Mouse (Mus musculus): ENCODE results near the gene Hapln4. TPM values are rescaled to one million over a fixed set of nuclear protein-coding genes. Genes with fewer than 3 reads are reported as not detected.

The Hapln4 gene
- total and polyA plus RNA-seq, 3 experiments, result 0.07 to 0.30 (median 0.20) TPM

GRCm38 (mm10) chr8:70072441-70073069 is 10.7 kb upstream of the Hapln4 start, which contains the start of gene Tm6sf2:
Tm6sf2 (plus strand) TSS chr8:70072924.
- Histone ChIP-seq H3K36me3 (replicated peaks in 1 of 2; ENCODE audit: control insufficient read depth in 1 of 2, insufficient read depth in 1 of 2, low read length in 1 of 2) (peaks cover 52 to 82% of the 10 kb centered on the region in 2 experiments), H3K79me2 (replicated peaks; ENCODE audit: control insufficient read depth, extremely low read depth, insufficient read depth, poor library complexity, severe bottlenecking) (no peaks in the 10 kb centered on the region), H3K9ac (ENCODE audit: insufficient read depth, low read depth) (no peak within 1 kb of the TSS), H3K4me2 (ENCODE audit: insufficient read depth, low read depth, poor library complexity, severe bottlenecking) (no peak within 1 kb of the TSS), H3K27me3 (replicated peaks) (no peaks in the 10 kb centered on the region), H3K4me1 (ENCODE audit: control insufficient read depth in 1 of 2, insufficient read depth in 2 of 2) (no peaks in the 10 kb centered on the region), H3K4me3 (replicated peaks in 1 of 3; ENCODE audit: low read depth in 2 of 3, low read length in 2 of 3, poor library complexity in 1 of 3) (no peak within 1 kb of the TSS), H3K27ac (ENCODE audit: insufficient read depth, low read depth) (no peak within 1 kb of the TSS), H3K9me3 (replicated peaks; ENCODE audit: low read length) (no peaks in the 10 kb centered on the region)
- no peak for DNase-seq (ENCODE audit: extremely low read depth)
- dilution Hi-C loops (cut with MboI; ENCODE audit: extremely low pct_ligation_motif_present, extremely low pct_unique_long_range_greater_than_20kb, low sequenced_read_pairs), result no loop called here
- TF ChIP-seq IRF4 (IDR thresholded peaks at IDR 0.05; ENCODE audit: low read depth, low read length) (no peak), SIN3A (IDR thresholded peaks at IDR 0.05; ENCODE audit: low read length) (no peak)
- in situ Hi-C loops (cut with MboI; ENCODE audit: low pct_ligation_motif_present, low pct_unique_long_range_greater_than_20kb, low sequenced_read_pairs), result no loop called here

DNA sequence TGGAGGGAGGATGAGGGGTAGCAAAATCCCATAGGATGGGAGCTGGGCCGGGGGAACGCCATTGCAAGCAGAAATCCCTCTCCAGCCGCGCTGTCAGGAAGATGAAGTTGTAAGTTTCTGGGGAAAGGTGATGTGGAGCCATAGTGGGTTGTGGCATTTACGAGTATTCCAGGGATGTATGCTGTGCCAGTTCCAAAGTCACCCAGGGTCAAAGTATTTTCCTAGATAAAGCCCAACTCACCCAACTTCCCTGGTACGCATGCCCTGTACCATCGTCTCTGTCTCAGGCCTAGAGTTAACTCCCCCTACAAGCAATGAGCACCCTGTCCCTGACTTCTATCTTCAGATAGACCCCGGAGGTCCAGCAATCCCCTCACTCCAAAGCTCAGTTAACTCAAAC is 10.1 kb upstream of the Hapln4 start:
- no peak for TF ChIP-seq ELF1 (IDR thresholded peaks at IDR 0.05; ENCODE audit: low read depth, low read length)
- TF ChIP-seq CHD2 (IDR thresholded peaks at IDR 0.05; ENCODE audit: low read length), result no peak
- no peak for TF ChIP-seq RCOR1 (conservative IDR thresholded peaks at IDR 0.05; ENCODE audit: low read depth, low read length)
- no peak for TF ChIP-seq EP300 (IDR thresholded peaks at IDR 0.05; ENCODE audit: low read length)
- no peak for TF ChIP-seq CHD1 (IDR thresholded peaks at IDR 0.05; ENCODE audit: low read depth, low read length)

GRCm38 (mm10) chr8:70073682-70074081 is 9.6 kb upstream of the Hapln4 start:
- in situ Hi-C loops (cut with MboI; ENCODE audit: low pct_ligation_motif_present, low pct_unique_long_range_greater_than_20kb, low sequenced_read_pairs), result no loop called here
- H3K79me2 ChIP-seq (replicated peaks; ENCODE audit: control insufficient read depth, extremely low read depth, insufficient read depth, poor library complexity, severe bottlenecking), result no peaks in the 10 kb centered on the region
- H3K9ac ChIP-seq (ENCODE audit: insufficient read depth, low read depth), result no peak overlapping the region
- H3K27me3 ChIP-seq (replicated peaks), result no peaks in the 10 kb centered on the region
- no peaks in the 10 kb centered on the region for H3K4me1 ChIP-seq (ENCODE audit: control insufficient read depth in 1 of 2, insufficient read depth in 2 of 2)
- no peaks in the 10 kb centered on the region for H3K9me3 ChIP-seq (replicated peaks; ENCODE audit: low read length)
- H3K4me2 ChIP-seq (ENCODE audit: insufficient read depth, low read depth, poor library complexity, severe bottlenecking), result no peak overlapping the region
- no peak for DNase-seq (ENCODE audit: extremely low read depth)
- no peak overlapping the region for H3K4me3 ChIP-seq (replicated peaks in 1 of 3; ENCODE audit: low read depth in 2 of 3, low read length in 2 of 3, poor library complexity in 1 of 3)
- TF ChIP-seq TCF12 (IDR thresholded peaks at IDR 0.05; ENCODE audit: low read depth, low read length) (no peak), ZKSCAN1 (IDR thresholded peaks at IDR 0.05; ENCODE audit: borderline replicate concordance, low read depth, low read length) (no peak), GABPA (IDR thresholded peaks at IDR 0.05; ENCODE audit: insufficient replicate concordance, low read depth, low read length) (no peak), USF1 (IDR thresholded peaks at IDR 0.05; ENCODE audit: low read depth, low read length) (no peak), ZC3H11A (IDR thresholded peaks at IDR 0.05; ENCODE audit: low read depth, low read length) (no peak), MEF2A (IDR thresholded peaks at IDR 0.05; ENCODE audit: borderline replicate concordance, low read depth, low read length) (no peak), MAX (IDR thresholded peaks at IDR 0.05; ENCODE audit: low read length) (no peak), EP300 (IDR thresholded peaks at IDR 0.05; ENCODE audit: low read length) (no peak), E2F4 (IDR thresholded peaks at IDR 0.05; ENCODE audit: insufficient replicate concordance, low read depth, low read length) (no peak), ETS1 (conservative IDR thresholded peaks at IDR 0.05; ENCODE audit: low read depth, low read length) (no peak), PAX5 (IDR thresholded peaks at IDR 0.05; ENCODE audit: low read length) (no peak), MYC (IDR thresholded peaks at IDR 0.05; ENCODE audit: low read depth, low read length) (no peak), ZNF384 (IDR thresholded peaks at IDR 0.05; ENCODE audit: low read depth, low read length) (no peak)
- H3K27ac ChIP-seq (ENCODE audit: insufficient read depth, low read depth), result no peak overlapping the region
- dilution Hi-C loops (cut with MboI; ENCODE audit: extremely low pct_ligation_motif_present, extremely low pct_unique_long_range_greater_than_20kb, low sequenced_read_pairs), result no loop called here
- peaks cover 49 to 82% of the 10 kb centered on the region in 2 experiments for H3K36me3 ChIP-seq (replicated peaks in 1 of 2; ENCODE audit: control insufficient read depth in 1 of 2, insufficient read depth in 1 of 2, low read length in 1 of 2)

More for the DNA sequence above, 10.1 kb upstream of the Hapln4 start:
- Histone ChIP-seq H3K79me2 (replicated peaks; ENCODE audit: control insufficient read depth, extremely low read depth, insufficient read depth, poor library complexity, severe bottlenecking) (no peaks in the 10 kb centered on the region), H3K27ac (ENCODE audit: insufficient read depth, low read depth) (no peak overlapping the region), H3K4me1 (ENCODE audit: control insufficient read depth in 1 of 2, insufficient read depth in 2 of 2) (no peaks in the 10 kb centered on the region), H3K36me3 (replicated peaks in 1 of 2; ENCODE audit: control insufficient read depth in 1 of 2, insufficient read depth in 1 of 2, low read length in 1 of 2) (peaks cover 52 to 82% of the 10 kb centered on the region in 2 experiments), H3K9ac (ENCODE audit: insufficient read depth, low read depth) (no peak overlapping the region), H3K4me2 (ENCODE audit: insufficient read depth, low read depth, poor library complexity, severe bottlenecking) (no peak overlapping the region), H3K9me3 (replicated peaks; ENCODE audit: low read length) (no peaks in the 10 kb centered on the region), H3K4me3 (replicated peaks in 1 of 3; ENCODE audit: low read depth in 2 of 3, low read length in 2 of 3, poor library complexity in 1 of 3) (no peak overlapping the region), H3K27me3 (replicated peaks) (no peaks in the 10 kb centered on the region)
- DNase-seq (ENCODE audit: extremely low read depth), result no peak
- dilution Hi-C loops (cut with MboI; ENCODE audit: extremely low pct_ligation_motif_present, extremely low pct_unique_long_range_greater_than_20kb, low sequenced_read_pairs), result no loop called here
- in situ Hi-C loops (cut with MboI; ENCODE audit: low pct_ligation_motif_present, low pct_unique_long_range_greater_than_20kb, low sequenced_read_pairs), result no loop called here

All from CH12.LX (cell line).